Mouse (Mus musculus): ENCODE measurements at regions not wholly inside any gene's neighbourhood (a gene's known extent, or its start where the extent isn't known, plus 50 kb on each side); places are given as distances from the start of the nearest gene placed in this dataset.

GRCm38 (mm10) chr13:81852309-81852978, 69.6 kb downstream of the Cetn3 start:
- no peak for ATAC-seq (ENCODE audit: low TSS enrichment)

- ATAC-seq (ENCODE audit: low TSS enrichment), result peak; percentile 93
These were observed 73.2 kb downstream of the Cetn3 start for GRCm38 (mm10) chr13:81856072-81856471.

GRCm38 (mm10) chr13:81860683-81861082, 77.8 kb downstream of the Cetn3 start:
- ATAC-seq (ENCODE audit: low TSS enrichment), result no peak

GRCm38 (mm10) chr13:81861886-81862600, 79.2 kb downstream of the Cetn3 start:
- ATAC-seq (ENCODE audit: low TSS enrichment), result peak; percentile 98

GRCm38 (mm10) chr13:81871226-81871625, 88.3 kb downstream of the Cetn3 start:
- ATAC-seq (ENCODE audit: low TSS enrichment), result peak; percentile 88

GRCm38 (mm10) chr13:81885879-81886278, 103.0 kb downstream of the Cetn3 start:
- ATAC-seq (ENCODE audit: low TSS enrichment), result no peak

GRCm38 (mm10) chr13:81930266-81930665, 147.4 kb downstream of the Cetn3 start:
- ATAC-seq (ENCODE audit: low TSS enrichment), result no peak

- no peak for ATAC-seq (ENCODE audit: low TSS enrichment)
These were observed 148.3 kb downstream of the Cetn3 start for GRCm38 (mm10) chr13:81931199-81931598.

GRCm38 (mm10) chr13:81937061-81937460, 154.2 kb downstream of the Cetn3 start:
- 0 out of 2 replicates have a peak, but pooled peaks have one; percentile 20 for ATAC-seq (ENCODE audit: low TSS enrichment)

GRCm38 (mm10) chr13:81944047-81944446, 161.2 kb downstream of the Cetn3 start:
- peak; percentile 84 for ATAC-seq (ENCODE audit: low TSS enrichment)

- ATAC-seq (ENCODE audit: low TSS enrichment), result peak; percentile 36
These were observed 161.6 kb downstream of the Cetn3 start for GRCm38 (mm10) chr13:81944469-81944868.

- peak; percentile 35 for ATAC-seq (ENCODE audit: low TSS enrichment)
These were observed 162.9 kb downstream of the Cetn3 start for GRCm38 (mm10) chr13:81945741-81946140.

- ATAC-seq (ENCODE audit: low TSS enrichment), result peak; percentile 65
These were observed 182.6 kb downstream of the Cetn3 start for GRCm38 (mm10) chr13:81965431-81965830.

- no peak for ATAC-seq (ENCODE audit: low TSS enrichment)
These were observed 193.0 kb downstream of the Cetn3 start for GRCm38 (mm10) chr13:81975878-81976277.

GRCm38 (mm10) chr13:81978003-81978402, 195.1 kb downstream of the Cetn3 start:
- ATAC-seq (ENCODE audit: low TSS enrichment), result peak; percentile 83

GRCm38 (mm10) chr13:81979289-81979688, 196.4 kb downstream of the Cetn3 start:
- ATAC-seq (ENCODE audit: low TSS enrichment), result no peak

GRCm38 (mm10) chr13:81980094-81980493, 197.2 kb downstream of the Cetn3 start:
- peak; percentile 55 for ATAC-seq (ENCODE audit: low TSS enrichment)

- no peak for ATAC-seq (ENCODE audit: low TSS enrichment)
These were observed 199.6 kb downstream of the Cetn3 start for GRCm38 (mm10) chr13:81982491-81982890.

- ATAC-seq (ENCODE audit: low TSS enrichment), result no peak
These were observed 217.9 kb downstream of the Cetn3 start for GRCm38 (mm10) chr13:82000681-82001212.

GRCm38 (mm10) chr13:82005929-82006726, 223.3 kb downstream of the Cetn3 start:
- ATAC-seq (ENCODE audit: low TSS enrichment), result no peak

GRCm38 (mm10) chr13:82007222-82007621, 224.3 kb downstream of the Cetn3 start:
- no peak for ATAC-seq (ENCODE audit: low TSS enrichment)

GRCm38 (mm10) chr13:82039623-82040022, 256.7 kb downstream of the Cetn3 start:
- ATAC-seq (ENCODE audit: low TSS enrichment), result no peak

Measured in frontal cortex, adult (tissue).